Mouse (Mus musculus): ENCODE results near the gene Ccdc122. TPM values are rescaled to one million over a fixed set of nuclear protein-coding genes. Genes with fewer than 3 reads are reported as not detected.
"Not testable (repeated sequence)": the region's sequence is repeated elsewhere in the genome, so short reads cannot be mapped to it uniquely, and the experiment has no call there.

Gene Ccdc122
- total RNA-seq (2021): 1 to 10 TPM; 1.2 to 1.9 TPM
- long read RNA-seq, experiment 1, partial matches to known transcripts: 0 of 2 reads
- long read RNA-seq, experiment 1, other reads (novel, unspliced or antisense): 0 of 2 reads
- long read RNA-seq, experiment 2, partial matches to known transcripts: 0 of 3 reads
- long read RNA-seq, experiment 2, other reads (novel, unspliced or antisense): 0 of 3 reads

- DNase-seq: peak; percentile 86 to 90
These were observed at the start of gene Ccdc122, which contains the start of gene Lacc1 for GRCm38 (mm10) chr14:77036226-77037046. Ccdc122 (plus strand) TSS chr14:77036772. Lacc1 (minus strand) TSS chr14:77036904.

DNA sequence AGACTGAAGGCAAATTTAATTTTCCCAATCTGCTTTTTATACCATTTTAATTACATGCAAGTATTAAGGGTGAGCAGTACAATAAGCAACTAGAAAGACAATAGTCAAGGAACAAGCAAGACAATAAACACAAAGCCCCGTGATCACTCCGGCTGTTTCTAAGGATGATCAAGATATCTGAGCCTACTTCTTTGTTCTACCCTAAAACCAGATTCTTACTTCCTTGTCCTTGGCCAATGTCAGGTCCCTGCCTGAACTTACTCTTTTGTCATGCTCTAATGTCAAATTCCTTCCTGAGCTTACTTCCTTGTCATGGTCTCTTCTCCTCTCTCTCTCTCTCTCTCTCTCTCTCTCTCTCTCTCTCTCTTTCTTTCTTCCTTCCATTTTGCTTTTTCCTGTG, 46.2 kb upstream of the Ccdc122 start:
- not testable (repeated sequence) for DNase-seq

GRCm38 (mm10) chr14:77004740-77005139, 31.8 kb upstream of the Ccdc122 start:
- DNase-seq: no peak

- no peak for DNase-seq
These were observed 31.0 kb upstream of the Ccdc122 start for GRCm38 (mm10) chr14:77005566-77005965.

DNA sequence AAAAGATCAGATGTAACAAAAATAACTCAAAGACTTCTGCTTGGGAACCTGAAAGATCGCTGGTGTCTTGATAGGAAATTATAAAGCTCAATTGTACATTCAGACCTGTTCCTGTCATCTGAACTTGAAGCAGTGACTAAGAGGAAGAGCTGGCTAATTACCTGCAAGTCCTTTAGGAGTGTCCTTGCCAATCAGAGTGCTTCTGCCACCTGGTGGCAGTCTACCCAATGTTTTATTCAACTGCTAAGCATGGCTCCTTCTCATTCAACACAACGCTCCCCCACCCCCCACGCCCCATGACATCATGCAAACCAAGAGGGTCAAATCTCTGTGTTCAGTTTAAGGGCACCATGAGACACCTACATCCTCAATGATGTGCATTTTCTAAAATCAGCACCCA, 28.3 kb upstream of the Ccdc122 start:
- DNase-seq: peak; percentile 68 to 82

DNA sequence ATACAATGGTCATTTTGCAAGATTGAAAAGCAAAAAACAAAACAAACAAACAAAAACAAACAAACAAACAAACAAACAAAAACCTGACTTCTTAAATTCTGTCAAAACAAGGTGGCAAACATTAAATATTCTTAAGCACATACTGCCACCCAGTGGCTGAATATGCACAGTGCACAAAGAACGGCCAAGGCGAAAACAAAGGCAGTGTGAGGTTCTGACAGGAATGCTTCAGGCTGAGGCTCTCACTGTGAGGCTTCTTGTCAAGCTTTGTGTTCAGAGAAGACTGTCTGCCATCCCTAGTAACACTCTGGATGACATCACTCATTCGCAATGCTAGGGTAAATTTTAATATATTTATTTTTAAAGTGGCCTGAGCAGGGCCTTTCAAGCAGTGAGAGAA, 24.8 kb upstream of the Ccdc122 start:
- DNase-seq: peak; percentile 35 to 87

- not testable (repeated sequence) for DNase-seq
These were observed 19.8 kb upstream of the Ccdc122 start for GRCm38 (mm10) chr14:77016783-77017182.

- DNase-seq: no peak
These were observed 19.4 kb upstream of the Ccdc122 start for GRCm38 (mm10) chr14:77017211-77017610.

DNA sequence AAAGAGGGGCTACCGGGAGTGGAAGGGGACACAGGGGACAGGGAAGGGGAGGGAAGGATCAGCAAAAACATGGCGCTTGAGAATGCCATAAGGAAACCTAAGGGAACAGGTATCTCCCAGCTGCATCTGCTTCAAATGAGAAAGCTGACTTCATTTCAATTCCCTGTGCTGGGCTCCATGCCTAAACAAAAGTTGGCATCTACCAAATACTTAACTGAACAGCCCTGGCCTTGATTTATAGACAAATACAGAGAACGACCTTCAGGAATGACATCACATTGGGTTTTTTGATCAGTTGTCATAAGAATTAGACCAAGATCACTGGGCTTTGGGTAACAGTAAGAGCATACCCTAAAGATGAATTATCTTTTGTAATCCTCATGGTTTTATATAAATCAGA, 12.1 kb upstream of the Ccdc122 start:
- no peak for DNase-seq

GRCm38 (mm10) chr14:77029319-77030054, 7.1 kb upstream of the Ccdc122 start:
- no peak for DNase-seq

GRCm38 (mm10) chr14:77030808-77031207, 5.8 kb upstream of the Ccdc122 start:
- no peak for DNase-seq

GRCm38 (mm10) chr14:77032433-77032832, 4.1 kb upstream of the Ccdc122 start:
- DNase-seq: peak; percentile 15 to 19

GRCm38 (mm10) chr14:77033391-77033790, 3.2 kb upstream of the Ccdc122 start:
- peak in 1 of 2 experiments; percentile 27 for DNase-seq

DNA sequence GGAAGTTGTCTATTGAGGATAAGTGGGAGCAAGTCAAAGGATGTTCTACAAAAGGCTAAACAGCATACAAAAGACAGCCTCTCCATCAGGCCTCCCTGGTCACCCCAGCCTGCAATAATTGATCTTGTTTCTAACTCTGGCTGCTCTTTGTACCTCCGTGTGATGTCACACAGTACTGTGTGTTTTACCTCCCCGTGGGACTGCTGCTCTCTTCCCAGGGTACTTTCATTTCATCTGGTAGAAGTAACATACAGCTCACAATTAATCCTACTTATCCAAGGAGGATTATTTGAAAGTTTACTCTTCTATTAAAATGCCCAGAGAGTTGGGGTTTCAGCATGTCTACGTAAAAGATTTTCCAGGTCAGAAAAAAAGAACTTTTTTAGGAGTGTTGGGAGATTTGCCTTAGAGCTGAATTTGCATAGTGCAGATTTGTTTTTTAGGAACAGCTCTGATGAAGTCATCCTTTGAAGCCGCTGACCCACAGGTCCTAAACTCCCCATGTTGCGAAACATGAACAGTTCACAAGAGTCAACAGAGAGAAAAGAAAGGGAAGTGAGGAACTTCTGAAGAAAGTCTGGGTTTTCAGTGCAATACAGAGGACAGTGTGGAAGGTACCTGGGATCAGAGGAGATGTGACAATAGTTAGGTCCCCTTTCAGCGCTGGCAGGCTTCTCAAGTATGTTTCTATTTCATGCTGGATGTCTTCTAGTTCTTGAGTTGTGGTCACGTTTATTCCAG, 2.2 kb upstream of the Ccdc122 start:
- DNase-seq: peak; percentile 31 to 55

DNA sequence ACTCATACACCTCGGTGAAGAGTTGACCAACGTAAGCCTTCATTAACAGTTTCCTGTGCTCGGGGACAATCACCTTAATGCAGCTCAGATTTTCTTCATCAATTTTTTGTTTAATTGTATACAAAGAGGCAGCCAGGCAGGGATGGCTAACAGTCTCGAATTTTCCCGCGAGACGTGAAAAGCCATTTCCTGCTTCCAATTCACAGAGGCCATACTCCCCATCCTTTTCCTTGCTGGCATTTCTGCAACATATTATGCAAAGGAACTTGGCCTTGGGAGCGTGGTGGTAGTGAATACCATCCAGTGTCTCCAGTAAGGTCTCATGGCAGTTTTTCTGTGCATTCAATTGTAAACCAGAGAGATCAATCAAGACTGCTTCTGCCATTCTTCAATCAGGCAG, 1.6 kb upstream of the Ccdc122 start:
- peak in 1 of 2 experiments; percentile 18 for DNase-seq

DNA sequence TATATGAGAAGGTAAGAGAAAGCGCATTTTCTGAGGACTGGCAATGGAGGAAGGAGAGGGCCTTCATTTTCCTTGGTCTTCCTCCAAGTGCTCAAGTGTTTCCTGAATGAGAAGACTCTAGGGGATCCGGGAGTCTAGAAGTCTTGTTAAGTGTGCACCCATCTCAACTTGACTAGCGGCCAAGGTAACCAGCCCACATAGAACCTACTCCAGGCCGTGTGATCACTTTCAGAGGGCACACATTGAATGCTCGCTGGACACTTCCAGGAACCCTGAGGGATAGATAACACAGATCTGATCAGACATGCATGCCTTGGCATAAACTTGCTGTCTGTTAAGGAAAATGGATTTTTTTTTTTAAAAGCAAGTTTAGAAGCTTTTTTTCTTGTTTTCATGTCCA, 758 bp downstream of the Ccdc122 start:
- DNase-seq: peak in 1 of 2 experiments; percentile 14

- no peak for DNase-seq
These were observed 1.4 kb downstream of the Ccdc122 start for GRCm38 (mm10) chr14:77037832-77038425.

DNA sequence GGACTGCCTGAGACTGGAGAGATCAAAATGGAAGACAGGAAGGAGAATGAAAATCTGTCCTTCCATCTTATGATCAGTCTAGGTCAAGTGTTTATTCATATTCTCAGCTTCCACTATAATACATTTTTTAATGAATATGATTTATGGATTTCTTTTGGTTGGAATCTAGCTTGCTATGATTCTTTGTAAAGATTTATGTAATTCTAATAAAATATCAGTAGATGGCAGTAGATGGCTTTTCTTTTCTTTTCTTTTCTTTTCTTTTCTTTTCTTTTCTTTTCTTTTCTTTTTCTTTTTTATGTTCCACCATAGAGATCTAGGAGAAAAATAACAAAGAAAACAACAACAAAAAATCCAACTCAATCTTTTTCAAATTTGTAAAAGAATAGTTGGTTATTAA, 16.7 kb downstream of the Ccdc122 start:
- DNase-seq: no peak

GRCm38 (mm10) chr14:77069361-77069760, 32.8 kb downstream of the Ccdc122 start:
- DNase-seq: peak in 1 of 2 experiments; percentile 5

DNA sequence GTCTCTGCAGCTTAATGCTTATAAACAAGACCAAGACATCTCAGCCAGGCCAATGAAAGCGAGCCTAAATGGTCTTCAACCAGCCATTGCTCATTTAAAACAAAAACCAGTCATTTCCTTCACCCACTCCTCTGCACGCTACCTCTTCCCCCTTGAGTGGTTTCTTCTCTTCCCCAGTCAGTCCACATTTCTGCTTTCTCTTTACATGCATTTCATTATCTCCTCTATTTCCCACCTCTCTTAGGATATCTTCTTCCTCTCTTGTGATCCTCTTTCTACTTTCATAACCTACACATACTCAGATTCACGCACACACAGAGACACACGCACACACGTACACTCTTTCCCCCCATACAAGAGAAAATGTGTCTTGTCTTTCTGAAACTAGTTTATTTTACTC, 44.7 kb downstream of the Ccdc122 start:
- no peak for DNase-seq

GRCm38 (mm10) chr14:77100285-77100684, 63.7 kb downstream of the Ccdc122 start:
- no peak for DNase-seq

GRCm38 (mm10) chr14:77110622-77111021, 74.0 kb downstream of the Ccdc122 start:
- not testable (repeated sequence) for DNase-seq

Data from heart, adult 18-20 months (tissue).